Mouse (Mus musculus) heart, embryonic 10.5 days (tissue): ENCODE measurements around the gene Mettl26. TPM values are rescaled to one million over a fixed set of nuclear protein-coding genes. Genes with fewer than 3 reads are reported as not detected.

Source experiments
- DNase-seq: peaks from one replicate; pipeline ENCODE4 v3.0.0-alpha.2; 2017; ENCODE audit warnings: low spot score
- H3K27ac ChIP-seq: fragments of 300-500 bp; sonication (generic); 2 replicates; pipeline ENCODE4 v1.5.1; 2016; ENCODE audit warnings: mild to moderate bottlenecking
- H3K27me3 ChIP-seq: fragments of 300-500 bp; sonication (generic); 2 replicates; pipeline ENCODE4 v1.6.1; 2016; ENCODE audit warnings: mild to moderate bottlenecking; ENCODE audit not compliant: poor library complexity, insufficient read depth, severe bottlenecking
- H3K36me3 ChIP-seq: fragments of 300-500 bp; sonication (generic); 2 replicates; pipeline ENCODE4 v1.6.1; 2016; ENCODE audit warnings: mild to moderate bottlenecking, moderate library complexity
- H3K4me1 ChIP-seq: fragments of 300-500 bp; sonication (generic); 2 replicates; pipeline ENCODE4 v1.6.1; 2016; ENCODE audit warnings: mild to moderate bottlenecking
- H3K4me3 ChIP-seq: fragments of 300-500 bp; sonication (generic); 2 replicates; pipeline ENCODE4 v1.5.1; 2016; ENCODE audit warnings: mild to moderate bottlenecking, moderate library complexity
- H3K9me3 ChIP-seq: fragments of 300-500 bp; sonication (generic); 2 replicates; pipeline ENCODE4 v1.6.1; 2016; ENCODE audit warnings: mild to moderate bottlenecking, moderate library complexity
- WGBS: fragments of 180-500 bp; shearing (Covaris S2); methylation state at CpG from one replicate; pipeline ENCODE4 v1.1.7; 2016; 5-methylcytosine and 5-hydroxymethylcytosine counted together
- microRNA-seq: library from miRNA; unstranded; fragments of <30 nt; microRNA quantifications from one replicate; pipeline ENCODE4, GENCODE M21; 2017
- polyA plus RNA-seq: library from polyadenylated mRNA; unstranded; fragments of >200 nt; fragmentation: Nextera tagmentation; extraction: Ambion mirVana; gene quantifications from 2 replicates; pipeline ENCODE4 v1.2.1, GENCODE M21; 2016

Mettl26 gene
- polyA plus RNA-seq, 1 experiment from 2014 or later, result 55.4 TPM

DNA sequence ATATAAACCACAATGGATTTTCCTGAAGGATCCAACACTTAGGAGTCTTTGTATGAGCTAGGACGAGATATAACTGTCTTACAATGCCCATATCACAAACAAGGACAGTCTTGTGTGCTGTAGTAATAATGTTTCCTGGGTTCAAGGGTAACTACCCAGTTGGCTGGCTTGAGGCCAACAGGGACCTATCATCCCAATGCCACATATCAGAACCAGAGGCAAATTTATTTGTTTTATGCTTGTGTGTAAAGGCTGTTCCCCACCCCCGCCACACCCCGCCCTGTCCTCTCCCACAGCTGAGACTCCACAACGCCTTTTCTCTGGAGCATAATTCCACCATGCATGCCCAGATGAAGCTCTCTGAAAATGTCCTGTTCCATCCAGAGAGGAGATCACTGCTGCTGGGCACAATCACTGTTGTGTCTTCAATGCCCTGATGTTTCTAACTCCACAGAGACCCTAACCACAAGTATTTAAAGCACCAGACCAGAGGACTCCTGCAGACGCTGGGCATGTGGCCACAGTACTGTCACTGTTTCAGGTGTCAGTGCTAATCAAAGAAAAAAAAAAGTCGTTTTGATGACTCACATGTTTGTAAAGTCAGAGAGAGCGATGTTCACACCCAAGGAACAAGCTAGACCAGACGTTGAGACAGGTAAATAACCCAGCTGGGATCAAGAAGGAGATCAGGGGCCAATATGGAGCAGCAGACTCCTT, 42.2 kb downstream of the Mettl26 start:
- no peak overlapping the region for H3K27ac ChIP-seq
- no peaks in the 10 kb centered on the region for H3K9me3 ChIP-seq
- peaks cover 14% of the 10 kb centered on the region for H3K36me3 ChIP-seq
- H3K4me3 ChIP-seq, result no peak overlapping the region
- peaks cover 49% of the 10 kb centered on the region for H3K4me1 ChIP-seq
- DNase-seq, result no peak
- 85% methylated on average over 8 of the region's 8 CpGs for WGBS
- H3K27me3 ChIP-seq, result no peaks in the 10 kb centered on the region

DNA sequence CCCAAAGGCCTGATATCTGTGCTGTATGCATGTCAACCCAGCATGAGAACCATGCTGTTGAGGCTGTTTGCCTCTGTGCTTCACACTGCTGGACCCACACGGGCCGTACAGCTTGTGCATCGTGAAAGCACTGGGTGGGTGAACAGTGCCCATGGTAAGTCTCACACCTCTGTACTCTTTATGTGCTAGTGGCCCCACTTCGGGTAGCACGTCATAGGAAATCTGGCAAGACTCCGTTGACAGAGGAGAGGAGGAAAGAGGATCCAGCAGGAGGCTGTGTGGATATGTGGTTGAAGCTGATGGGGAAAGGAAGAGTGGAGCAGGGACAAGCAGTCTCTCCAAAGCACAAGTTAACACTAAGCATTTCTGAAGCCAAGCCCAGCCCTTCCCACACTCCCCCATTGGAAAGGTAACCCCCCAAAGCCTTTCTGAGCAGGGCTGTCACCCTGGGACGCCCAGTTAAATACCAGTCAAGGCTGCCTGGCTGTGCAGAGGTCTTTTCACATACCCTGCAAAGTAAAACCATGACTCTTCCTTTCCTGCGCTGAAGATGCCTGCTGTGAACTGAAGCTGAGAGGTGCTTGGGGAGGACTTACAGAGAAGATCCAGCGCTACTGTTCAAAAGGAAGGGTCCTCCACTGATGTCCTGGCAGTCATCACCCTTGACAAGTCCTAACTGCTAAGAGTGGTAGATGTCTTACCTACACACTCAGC, 43.3 kb downstream of the Mettl26 start:
- Histone ChIP-seq H3K27me3 (no peaks in the 10 kb centered on the region), H3K9me3 (no peaks in the 10 kb centered on the region), H3K4me3 (peak overlapping the region; percentile 96), H3K27ac (peak overlapping the region; percentile 92; the same call in 1 of the 2 replicates), H3K36me3 (peaks cover 14% of the 10 kb centered on the region), H3K4me1 (peaks cover 47% of the 10 kb centered on the region)
- WGBS, result 75% methylated on average over 9 of the region's 9 CpGs
- DNase-seq, result no peak

DNA sequence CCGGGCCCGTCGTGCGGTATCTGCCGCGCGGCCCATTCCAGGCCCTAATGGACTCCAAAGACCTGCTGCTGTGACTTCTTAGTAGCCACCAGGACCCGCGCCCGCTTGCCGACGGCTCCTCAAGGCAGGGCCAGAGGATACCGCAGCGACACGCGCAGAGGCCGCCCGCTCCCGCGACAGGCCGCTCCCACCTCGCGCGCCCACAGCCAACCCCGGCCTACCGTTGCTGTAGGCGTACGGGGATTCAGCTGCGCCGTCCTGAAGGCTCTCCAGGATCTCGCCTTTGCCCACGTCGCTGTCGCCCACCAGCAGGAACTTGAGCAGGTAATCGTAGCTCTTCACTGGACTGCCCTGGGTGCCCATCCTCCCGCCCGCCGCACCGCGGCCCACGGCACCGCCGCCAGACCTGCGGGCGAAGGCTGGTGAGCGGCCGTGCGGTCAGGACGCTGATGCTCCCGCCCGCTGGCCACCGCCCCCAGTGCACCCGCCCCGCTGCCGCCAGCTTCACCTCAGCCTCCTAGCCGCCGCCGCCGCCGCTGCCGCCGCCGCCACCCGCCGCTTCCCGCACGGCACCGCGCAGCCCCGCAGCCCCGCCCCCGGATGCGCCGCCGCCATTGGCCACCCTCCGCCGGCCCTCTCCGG, 44.4 kb downstream of the Mettl26 start, which contains the start of gene Rab40c:
Gene Rab40c, minus strand, starts transcription at position 584 of the 642 bp plus-strand sequence.
- Histone ChIP-seq H3K4me3 (peak within 1 kb of the TSS; percentile 96), H3K27ac (peak within 1 kb of the TSS; percentile 93), H3K27me3 (no peaks in the 10 kb centered on the region), H3K9me3 (no peaks in the 10 kb centered on the region), H3K36me3 (peaks cover 14% of the 10 kb centered on the region), H3K4me1 (peaks cover 36% of the 10 kb centered on the region)
- WGBS, result 1% methylated on average over 68 of the region's 78 CpGs
- no peak for DNase-seq

DNA sequence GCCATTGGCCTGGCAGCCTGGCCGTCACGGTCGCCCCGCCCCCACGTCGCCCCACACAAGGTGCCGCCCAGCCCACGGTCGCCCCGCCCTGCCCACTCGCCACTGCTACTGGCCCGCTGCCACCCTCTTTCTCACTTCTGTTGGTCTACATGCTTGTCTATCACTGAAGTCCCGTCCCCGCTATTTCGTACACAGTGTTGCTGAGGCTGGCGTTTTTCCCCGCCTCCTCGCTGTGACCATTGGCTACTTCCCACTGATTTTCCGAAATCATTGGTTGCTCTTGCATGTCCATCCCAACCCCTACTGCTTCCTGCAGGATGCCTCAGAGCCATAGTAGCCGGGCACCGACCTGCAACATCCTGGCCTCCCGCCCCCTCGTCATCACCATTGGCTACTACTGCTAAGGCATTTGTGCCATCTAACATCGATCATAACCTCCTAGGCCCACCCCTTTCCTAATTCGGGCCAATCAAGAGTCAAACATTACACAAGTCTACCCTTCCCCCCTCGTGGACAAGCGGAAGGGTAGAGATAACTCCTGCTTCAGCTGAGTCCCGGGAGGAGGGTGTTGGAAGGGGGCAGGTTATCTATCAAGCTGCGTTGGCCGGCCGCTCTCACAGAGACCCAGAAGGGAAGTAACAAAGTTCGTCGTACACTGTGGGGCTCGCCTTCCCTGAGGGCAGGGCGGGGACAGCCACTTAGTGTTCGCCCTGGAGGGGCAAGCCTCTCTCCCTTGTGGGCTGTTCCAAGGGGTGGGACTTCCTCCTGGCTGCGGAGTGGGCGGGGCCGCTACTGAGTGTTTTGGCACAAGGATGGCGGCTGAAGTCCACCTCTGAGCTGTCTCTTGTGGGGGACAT, 45.1 kb downstream of the Mettl26 start:
- H3K27ac ChIP-seq, result peak overlapping the region; percentile 93
- WGBS, result under 1% methylated on average over 40 of the region's 40 CpGs
- H3K4me1 ChIP-seq, result peaks cover 29% of the 10 kb centered on the region
- no peaks in the 10 kb centered on the region for H3K27me3 ChIP-seq
- H3K9me3 ChIP-seq, result no peaks in the 10 kb centered on the region
- peak; percentile 100 for DNase-seq
- H3K36me3 ChIP-seq, result peaks cover 11% of the 10 kb centered on the region
- peak overlapping the region; percentile 96 for H3K4me3 ChIP-seq

DNA sequence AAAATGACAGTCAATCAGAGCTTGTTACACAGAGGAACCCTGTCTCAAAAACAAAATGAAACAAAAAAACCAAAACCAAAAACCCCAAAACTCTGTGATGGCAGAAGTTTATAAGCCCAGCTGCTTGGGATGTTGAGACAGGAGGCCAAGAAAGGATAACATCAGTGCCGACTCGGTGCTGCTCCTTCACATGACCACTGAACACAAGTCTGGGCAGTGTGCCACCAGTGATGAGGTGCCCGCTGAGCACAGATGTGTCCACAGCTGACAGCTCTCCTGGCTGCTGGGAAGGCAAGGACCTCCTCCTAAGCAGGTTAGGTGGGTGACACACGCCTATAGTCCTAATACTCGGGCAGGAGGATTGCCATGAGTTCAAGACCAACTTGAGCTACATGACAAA, 47.2 kb downstream of the Mettl26 start:
- 81% methylated on average over 5 of the region's 5 CpGs for WGBS
- Histone ChIP-seq H3K27ac (no peak overlapping the region), H3K27me3 (no peaks in the 10 kb centered on the region), H3K9me3 (no peaks in the 10 kb centered on the region), H3K4me3 (no peak overlapping the region), H3K36me3 (peaks cover 26% of the 10 kb centered on the region), H3K4me1 (peaks cover 25% of the 10 kb centered on the region)
- DNase-seq, result no peak

DNA sequence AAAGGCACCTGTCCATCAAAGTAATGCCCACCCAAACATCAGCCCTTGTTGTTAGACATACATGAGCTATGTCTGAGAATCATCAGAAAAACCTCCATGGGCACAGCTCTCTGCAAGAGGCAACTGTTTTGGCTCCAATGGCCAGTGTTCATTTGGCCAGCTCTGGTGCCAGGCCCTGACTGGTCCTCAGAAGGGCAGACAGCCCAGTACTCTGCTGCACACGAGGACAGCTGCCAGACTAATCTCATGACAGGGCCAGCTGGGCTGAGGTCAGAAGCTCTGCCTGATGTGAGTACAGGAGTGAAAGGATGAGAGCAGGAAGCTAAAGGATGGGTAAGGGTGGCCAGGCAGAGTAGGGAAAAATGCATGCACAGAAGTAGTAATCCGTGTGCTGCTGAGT, 50.5 kb downstream of the Mettl26 start:
- H3K36me3 ChIP-seq, result peaks cover 50% of the 10 kb centered on the region
- H3K4me3 ChIP-seq, result no peak overlapping the region
- WGBS, result 81% methylated on average over 2 of the region's 2 CpGs
- no peak overlapping the region for H3K27ac ChIP-seq
- H3K4me1 ChIP-seq, result peaks cover 5% of the 10 kb centered on the region; the same call in 1 of the 2 replicates
- no peaks in the 10 kb centered on the region for H3K27me3 ChIP-seq
- DNase-seq, result no peak
- no peaks in the 10 kb centered on the region for H3K9me3 ChIP-seq

Small RNA genes within 50 kb of the gene (microRNA-seq; reads per million reads assigned to microRNA genes)
- gene Mir3082, result 0.76 reads per million

Other genes starting within 250 kb of the Mettl26 start
- 2.2 and 4.6 TPM in 2 replicates for gene Gng13, start 157.9 kb upstream of the Mettl26 start, polyA plus RNA-seq
- 34.5 and 46.4 TPM in 2 replicates for gene Chtf18, start 147.7 kb upstream of the Mettl26 start, polyA plus RNA-seq
- 18.1 and 19.8 TPM in 2 replicates for gene Rpusd1, start 147.4 kb upstream of the Mettl26 start, polyA plus RNA-seq
- not detected in 2 replicates for gene Mslnl, start 139.0 kb upstream of the Mettl26 start, polyA plus RNA-seq
- gene Msln, start 120.7 kb upstream of the Mettl26 start, polyA plus RNA-seq, result 0.98 and 2.8 TPM in 2 replicates
- 33.5 and 36.0 TPM in 2 replicates for gene Narfl, start 101.3 kb upstream of the Mettl26 start, polyA plus RNA-seq
- 58.0 and 63.8 TPM in 2 replicates for gene Haghl, start 89.4 kb upstream of the Mettl26 start, polyA plus RNA-seq
- gene Ccdc78, start 88.5 kb upstream of the Mettl26 start, polyA plus RNA-seq, result 0.18 and 0.37 TPM in 2 replicates
- gene Fam173a, start 82.2 kb upstream of the Mettl26 start, polyA plus RNA-seq, result 74.5 and 74.9 TPM in 2 replicates
- gene AC134908.4, start 79.4 kb upstream of the Mettl26 start, polyA plus RNA-seq, result 0.99 TPM in 1 of 2 replicates, not detected in the other
- 44.3 and 48.0 TPM in 2 replicates for gene Metrn, start 77.9 kb upstream of the Mettl26 start, polyA plus RNA-seq
- gene Fbxl16, start 66.0 kb upstream of the Mettl26 start, polyA plus RNA-seq, result 0.62 and 1.2 TPM in 2 replicates
- gene Wdr24, start 51.4 kb upstream of the Mettl26 start, polyA plus RNA-seq, result 21.6 and 23.0 TPM in 2 replicates
- 45.8 and 50.7 TPM in 2 replicates for gene Jmjd8, start 46.2 kb upstream of the Mettl26 start, polyA plus RNA-seq
- 343 and 404 TPM in 2 replicates for gene Stub1, start 41.7 kb upstream of the Mettl26 start, polyA plus RNA-seq
- 2.3 and 4.0 TPM in 2 replicates for gene Rhbdl1, start 37.8 kb upstream of the Mettl26 start, polyA plus RNA-seq
- 2.1 and 3.0 TPM in 2 replicates for gene Gm20683, start 33.3 kb upstream of the Mettl26 start, polyA plus RNA-seq
- gene Rhot2, start 30.2 kb upstream of the Mettl26 start, polyA plus RNA-seq, result 29.0 and 29.8 TPM in 2 replicates
- 22.4 and 31.7 TPM in 2 replicates for gene Wdr90, start 13.6 kb upstream of the Mettl26 start, polyA plus RNA-seq
- 133 and 201 TPM in 2 replicates for gene Mcrip2, start 6.3 kb upstream of the Mettl26 start, polyA plus RNA-seq
- 0.96 and 3.8 TPM in 2 replicates for gene Wfikkn1, start 5.8 kb downstream of the Mettl26 start, polyA plus RNA-seq
- 22.2 and 24.4 TPM in 2 replicates for gene Rab40c, start 44.7 kb downstream of the Mettl26 start, polyA plus RNA-seq
- 71.8 and 90.0 TPM in 2 replicates for gene Pigq, start 69.9 kb downstream of the Mettl26 start, polyA plus RNA-seq
- 0.15 and 0.85 TPM in 2 replicates for gene Nhlrc4, start 69.9 kb downstream of the Mettl26 start, polyA plus RNA-seq
- 0.20 and 0.55 TPM in 2 replicates for gene A930017K11Rik, start 77.5 kb downstream of the Mettl26 start, polyA plus RNA-seq
- gene Capn15, start 110.7 kb downstream of the Mettl26 start, polyA plus RNA-seq, result 20.1 and 21.4 TPM in 2 replicates
- gene Rab11fip3, start 194.5 kb downstream of the Mettl26 start, polyA plus RNA-seq, result 12.3 and 16.6 TPM in 2 replicates
- 32.8 and 39.6 TPM in 2 replicates for gene Decr2, start 215.3 kb downstream of the Mettl26 start, polyA plus RNA-seq
- gene Nme4, start 220.5 kb downstream of the Mettl26 start, polyA plus RNA-seq, result 115 and 137 TPM in 2 replicates
- gene Tmem8, start 238.2 kb downstream of the Mettl26 start, polyA plus RNA-seq, result 0.71 and 1.2 TPM in 2 replicates
- gene Mrpl28, start 248.4 kb downstream of the Mettl26 start, polyA plus RNA-seq, result 273 and 284 TPM in 2 replicates